Mouse (Mus musculus) adrenal gland, adult (tissue): ENCODE measurements at regions not wholly inside any gene's neighbourhood (a gene's known extent, or its start where the extent isn't known, plus 50 kb on each side); places are given as distances from the start of the nearest gene placed in this dataset.

Experiments
- DNase-seq, 2 experiments: peaks; one replicate each; pipeline ENCODE4 v3.0.0; 2022 to 2023; ENCODE audit warnings: low spot score in 1 of 2; ENCODE audit not compliant: inconsistent age in 2 of 2

DNA sequence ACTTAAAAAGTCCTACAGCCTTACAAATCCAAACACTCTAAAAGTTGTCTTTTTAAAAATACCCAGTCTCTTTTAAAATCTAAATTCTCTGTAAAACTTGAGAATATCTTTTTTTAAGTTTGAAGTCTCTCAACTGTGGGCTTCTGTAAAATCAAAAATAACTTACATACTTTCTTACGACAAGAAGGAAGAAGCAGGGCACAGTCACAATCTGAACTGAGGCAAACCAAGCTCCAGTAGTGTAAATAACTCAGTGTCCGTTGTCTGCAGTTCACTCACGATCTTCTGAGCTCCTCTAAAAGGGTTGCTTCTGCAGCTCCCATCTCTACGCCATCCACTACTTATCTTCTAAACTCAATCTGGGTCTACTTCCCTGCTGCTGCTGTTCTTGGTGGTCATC, 512.5 kb downstream of the Pdcd6ip start:
- DNase-seq, result no peak

DNA sequence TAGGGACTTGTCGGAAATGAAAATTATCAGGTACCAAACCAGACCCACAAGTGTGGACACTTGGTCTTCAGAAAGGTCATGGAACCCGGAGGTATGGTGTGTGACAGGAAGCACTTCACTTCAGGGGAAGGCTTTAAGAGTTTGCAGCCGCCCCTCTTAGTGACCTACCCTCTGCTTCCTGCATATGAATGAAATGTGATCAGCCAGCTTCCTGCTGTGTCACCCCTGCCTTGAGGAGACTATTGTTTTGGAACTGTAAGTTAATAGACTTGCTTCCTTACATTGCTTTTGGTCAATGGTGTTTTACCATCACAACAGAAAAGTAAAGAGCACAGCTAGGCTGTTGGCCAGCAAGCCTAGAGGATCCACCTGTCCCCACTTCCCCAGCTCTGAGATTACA, 515.3 kb downstream of the Pdcd6ip start:
- DNase-seq, result no peak

DNA sequence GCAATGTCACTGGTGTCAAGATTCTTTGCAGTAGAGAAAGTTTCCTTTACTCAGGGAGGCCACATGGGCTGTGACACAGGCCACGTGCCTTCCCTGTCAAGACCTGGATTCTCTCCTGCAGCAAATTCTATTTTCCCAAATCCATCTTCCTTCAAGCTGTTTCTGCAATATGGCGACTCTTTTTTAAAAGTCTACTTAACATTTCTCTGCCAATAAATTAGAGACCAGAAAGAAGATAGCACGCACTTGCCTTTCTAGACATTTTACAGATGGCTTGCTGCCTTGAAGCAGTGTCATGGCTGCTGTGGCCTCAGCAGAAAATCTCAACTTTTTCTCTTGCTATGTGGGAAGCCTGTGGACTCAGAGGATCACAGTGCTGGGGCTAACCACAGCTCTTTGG, 516.9 kb downstream of the Pdcd6ip start:
- no peak for DNase-seq

DNA sequence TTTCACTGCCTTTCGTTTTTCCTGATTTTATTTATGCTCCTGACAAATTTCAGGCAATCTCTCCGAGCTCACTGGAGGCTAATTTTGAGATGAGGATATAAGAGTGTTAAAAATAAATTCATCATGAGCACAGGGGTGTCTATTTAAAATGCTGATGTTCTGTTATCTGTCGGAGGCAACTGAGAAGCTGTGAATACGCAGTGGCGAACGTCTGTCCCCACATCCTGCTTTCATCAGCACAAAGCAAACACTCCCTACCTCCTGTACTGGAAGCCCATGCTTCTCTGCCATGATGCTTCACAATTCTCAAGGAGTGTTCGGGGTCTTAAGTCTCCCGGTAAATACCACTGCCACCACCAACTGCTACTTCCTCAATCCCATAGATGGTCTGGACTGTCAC, 526.9 kb downstream of the Pdcd6ip start:
- DNase-seq, result no peak

DNA sequence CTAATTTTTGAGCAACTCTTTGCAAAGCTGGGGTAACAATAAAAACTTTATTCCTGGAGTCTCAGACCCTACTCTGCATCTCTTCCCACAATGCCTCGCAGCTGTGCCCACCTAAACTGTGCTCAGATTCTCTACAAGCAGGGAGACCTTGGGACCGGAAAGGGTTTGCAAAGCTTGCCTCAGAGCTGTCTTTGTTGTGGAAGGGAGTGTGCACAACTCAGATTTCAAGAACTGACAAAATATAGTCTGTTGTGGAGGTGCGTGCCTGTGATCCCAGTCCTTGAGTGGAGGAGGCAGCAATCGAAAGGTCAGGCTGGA, 530.2 kb downstream of the Pdcd6ip start:
- DNase-seq, result no peak

DNA sequence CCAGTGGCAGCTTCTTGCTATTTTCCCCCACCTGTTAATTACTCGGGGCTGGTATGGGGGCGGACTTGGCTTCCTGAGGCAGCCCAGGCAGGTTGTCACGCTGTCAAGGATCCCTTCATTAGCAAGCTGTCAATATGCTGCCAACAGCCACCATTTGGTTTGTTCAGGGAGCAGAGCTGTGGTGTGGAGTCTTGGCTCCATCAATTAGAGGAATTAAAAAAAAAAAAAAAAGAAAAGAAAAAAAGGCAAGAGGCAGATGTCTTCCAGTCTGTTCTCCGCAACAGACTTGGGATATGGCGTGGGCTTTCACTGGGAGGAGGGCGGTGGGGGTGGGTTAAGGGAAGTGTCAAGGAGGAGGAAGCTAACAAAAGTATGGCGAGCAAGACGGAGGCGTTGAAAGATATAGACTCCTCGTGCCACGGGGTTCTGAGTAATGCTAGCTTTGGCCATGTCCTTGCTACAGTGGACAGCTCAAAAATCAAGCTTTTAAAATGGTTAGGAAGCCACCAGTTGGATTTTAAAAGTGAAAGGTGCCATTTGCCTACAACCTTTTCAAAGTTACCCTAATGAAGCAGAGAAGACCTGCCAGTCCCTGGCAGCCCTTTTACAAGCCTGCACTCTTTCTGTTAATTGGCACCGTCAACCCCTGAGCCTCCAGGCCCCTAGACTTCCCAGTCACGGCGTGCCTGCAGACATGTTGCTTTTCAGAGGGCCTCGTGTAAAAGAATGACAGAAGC, 530.7 kb downstream of the Pdcd6ip start:
- DNase-seq, result no peak

DNA sequence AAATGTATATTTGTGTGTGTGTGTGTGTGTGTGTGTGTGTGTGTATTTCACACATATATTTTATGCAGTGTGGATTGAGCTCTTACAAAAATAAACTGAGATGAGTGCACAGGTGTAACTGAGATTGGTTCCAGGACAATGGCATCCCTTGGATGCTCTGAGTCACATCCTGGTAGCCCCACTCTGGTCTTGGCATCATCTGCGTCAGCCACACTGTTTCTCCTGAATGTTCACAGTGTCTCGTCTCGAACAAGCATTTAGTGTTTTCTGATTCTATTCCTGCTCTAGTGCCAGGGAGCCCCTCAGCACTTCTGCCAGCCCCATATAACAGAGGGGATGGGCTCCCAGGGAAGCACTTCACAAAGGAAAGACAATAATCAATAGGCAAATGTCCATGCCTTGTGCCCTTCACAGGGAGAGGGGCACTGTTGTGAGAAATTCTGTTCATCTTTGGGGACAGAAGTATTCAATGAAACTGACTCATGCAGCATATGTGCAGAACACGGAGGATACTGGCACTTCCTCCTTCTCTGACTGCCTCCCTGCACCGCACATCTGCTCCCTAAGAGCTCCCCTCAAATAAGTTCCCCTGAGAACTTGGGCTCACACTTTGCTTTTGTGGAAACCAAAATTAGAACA, 536.2 kb downstream of the Pdcd6ip start:
- no peak for DNase-seq

DNA sequence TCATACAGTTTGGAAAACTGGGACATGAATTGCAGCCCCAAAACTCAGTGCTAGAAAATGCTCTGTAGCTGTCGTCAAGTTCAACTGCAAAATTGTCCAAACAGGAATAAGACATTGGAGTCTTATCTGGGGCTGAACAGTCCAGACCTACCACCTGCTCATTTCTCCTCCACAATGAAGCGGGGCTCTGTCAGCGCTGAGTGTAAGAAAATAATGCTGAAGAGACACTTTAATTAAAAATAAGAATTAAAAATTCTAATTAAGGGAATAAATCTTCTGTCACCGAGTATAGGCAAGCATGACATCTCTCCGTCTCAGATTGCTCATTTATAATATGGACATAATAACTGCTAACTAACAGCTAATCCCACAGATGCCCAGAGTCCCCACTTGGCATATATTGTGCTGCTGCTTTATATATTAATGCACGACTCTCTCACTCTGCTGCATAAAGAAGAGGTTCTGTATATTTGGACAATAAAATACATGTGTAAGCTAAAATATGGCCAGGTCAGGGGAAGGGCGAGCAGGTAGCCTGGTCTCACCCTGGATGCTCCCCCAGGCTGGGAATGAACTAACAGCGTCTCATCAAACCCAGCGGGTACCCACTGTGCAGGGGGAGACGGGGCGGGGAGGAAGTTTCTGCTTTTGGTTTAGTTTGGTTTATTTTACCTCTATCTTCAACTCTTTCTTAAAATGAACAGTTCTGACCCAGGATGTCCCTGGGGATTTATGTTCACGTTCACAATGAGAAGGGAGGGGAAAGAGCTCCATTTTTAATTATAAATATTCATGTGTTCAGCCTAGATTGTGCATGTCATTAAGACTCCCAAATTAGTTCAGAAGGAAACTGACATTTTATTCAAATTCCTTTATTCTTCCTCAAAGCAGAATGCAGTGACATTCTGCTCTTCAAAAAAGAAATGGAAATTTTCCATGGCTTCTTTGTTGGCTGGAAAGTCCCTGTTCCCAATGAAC, 544.9 kb downstream of the Pdcd6ip start:
- no peak for DNase-seq

DNA sequence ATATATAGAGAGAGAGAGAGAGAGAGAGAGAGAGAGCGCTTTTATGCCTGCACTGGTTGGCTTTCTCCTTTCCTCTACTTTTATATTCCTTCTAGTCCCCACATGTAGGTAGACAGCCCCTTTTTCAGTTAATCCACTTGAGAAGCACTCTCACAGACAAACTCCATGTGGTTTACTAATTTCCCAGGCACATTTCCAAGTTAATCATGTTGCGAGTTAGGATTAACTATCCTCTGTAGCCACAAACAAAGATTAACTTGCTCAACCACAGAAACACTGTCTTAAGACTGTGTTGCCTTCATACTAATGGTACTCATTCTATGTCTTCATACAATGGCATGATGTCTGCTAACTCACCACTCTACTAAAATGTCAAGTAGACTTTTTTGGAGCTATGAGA, 548.0 kb downstream of the Pdcd6ip start:
- DNase-seq, result no peak

DNA sequence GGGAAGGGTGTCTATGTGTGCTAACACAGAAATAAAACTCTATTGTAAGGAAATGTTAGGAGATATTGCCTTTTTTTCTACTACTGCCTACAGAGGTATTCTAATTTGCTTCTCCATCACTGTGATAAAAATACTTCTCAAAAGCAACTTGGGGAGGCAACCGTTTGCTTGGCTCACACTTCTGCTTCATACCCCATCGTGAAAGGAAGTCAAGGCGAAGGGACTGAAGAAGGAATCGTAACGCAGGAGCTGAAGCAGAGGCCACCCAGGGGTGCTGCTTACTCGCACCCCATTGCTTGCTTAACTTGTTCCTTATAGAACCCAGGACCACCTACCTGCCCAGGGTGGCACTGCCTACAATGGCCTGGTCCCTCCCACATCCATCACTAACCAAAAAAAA, 550.0 kb downstream of the Pdcd6ip start:
- DNase-seq, result no peak

DNA sequence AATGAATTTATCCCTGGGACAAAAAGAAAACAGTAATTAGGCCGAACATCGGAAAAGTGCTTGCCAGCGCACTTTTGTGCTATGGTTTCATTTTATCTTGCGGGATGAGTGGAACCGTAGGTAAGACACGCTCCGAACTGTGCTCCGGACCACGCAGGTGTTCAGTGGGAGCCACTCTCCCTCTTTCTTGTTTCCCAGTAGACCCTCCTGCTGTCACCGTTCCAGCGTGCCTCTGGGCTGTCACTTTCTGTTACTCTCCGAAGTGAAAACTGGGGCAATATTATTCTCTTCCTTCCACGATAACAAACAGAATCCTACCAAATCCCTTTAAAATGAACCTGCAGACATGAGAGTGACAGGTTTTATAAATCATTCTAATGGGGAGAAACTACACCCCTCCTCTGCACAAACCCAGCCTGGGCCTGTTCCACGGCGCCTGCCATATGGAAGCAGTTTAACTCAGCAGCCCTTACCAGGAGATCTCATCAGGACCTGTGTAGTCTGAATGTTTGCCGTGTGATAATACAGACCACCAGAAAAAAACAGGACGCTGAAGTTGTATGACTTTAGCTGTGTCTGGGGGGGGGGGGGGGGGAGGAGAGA, 550.5 kb downstream of the Pdcd6ip start:
- DNase-seq, result no peak

DNA sequence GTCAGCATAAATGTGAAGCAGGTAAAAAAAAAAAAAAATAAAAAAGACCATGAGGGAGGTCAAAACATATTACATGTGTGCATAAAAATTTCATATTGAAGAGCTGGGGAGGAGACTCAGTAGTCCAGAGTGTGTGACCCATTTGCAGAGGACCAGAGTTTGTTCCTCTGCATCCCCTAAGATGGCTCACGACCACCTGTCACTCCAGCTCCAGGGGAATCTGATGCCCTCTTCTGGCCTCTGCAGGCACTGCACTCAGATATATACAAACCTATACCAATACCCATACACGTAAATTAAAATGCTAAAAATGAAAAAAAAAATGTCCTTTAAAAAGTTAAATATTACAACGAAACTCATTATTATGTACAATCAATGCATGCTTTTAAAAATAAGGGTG, 551.4 kb downstream of the Pdcd6ip start:
- DNase-seq, result no peak

DNA sequence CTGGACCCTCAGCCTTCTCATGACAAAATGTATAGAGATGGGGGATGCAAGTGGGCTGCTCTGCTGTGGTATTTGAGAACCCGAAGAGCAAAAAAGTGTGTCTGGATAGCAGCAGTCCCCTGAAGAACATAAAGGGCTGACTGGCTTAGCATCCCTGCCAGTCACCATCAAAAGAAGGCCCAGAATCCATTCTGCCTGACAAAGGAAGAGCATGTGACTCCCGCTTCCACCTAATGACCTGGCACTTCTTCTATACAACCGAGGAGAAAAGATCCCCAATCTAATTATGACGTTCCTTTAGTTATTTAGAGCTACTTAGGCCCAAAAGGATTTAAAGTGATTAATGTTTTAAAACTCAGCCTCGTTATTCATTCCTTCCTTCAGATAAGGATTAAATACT, 559.0 kb downstream of the Pdcd6ip start:
- no peak for DNase-seq

DNA sequence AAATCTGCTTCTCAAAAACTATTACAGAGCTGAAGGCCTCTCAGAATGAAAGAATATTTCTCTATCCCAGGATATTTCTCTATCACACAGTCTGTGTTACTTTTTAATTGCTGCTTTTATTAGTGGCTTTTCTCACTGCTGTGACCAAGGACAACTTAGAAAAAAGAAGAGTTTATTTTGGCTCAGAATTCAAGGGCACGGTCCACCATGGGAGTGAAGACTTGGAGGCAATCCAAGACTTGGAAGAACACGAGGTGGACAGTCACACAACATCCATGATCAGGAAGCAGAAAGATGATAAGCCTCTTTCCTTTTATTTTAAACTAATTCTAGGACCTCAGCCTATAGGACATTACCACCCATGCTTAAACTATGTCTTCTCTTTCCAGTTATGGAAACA, 561.5 kb downstream of the Pdcd6ip start:
- peak; percentile 16 to 71 for DNase-seq

DNA sequence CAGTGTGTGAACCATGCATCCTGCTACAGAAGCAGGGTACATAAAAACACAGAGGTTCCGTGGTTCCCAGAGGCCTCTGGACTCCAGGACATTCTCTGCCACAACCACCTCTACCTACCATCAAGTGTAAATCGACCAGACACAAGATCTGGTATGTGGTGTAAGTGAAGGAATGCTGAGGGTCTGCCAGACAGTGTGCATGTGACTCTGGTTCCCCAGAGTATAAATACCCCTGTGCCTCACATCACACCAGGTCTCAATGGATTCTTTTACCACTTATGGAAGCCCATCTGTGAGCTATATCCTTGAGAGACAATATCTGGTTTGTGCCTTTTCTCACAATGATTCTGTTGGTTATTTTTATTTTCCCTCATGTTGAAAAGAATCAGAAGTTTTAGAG, 563.0 kb downstream of the Pdcd6ip start:
- no peak for DNase-seq

DNA sequence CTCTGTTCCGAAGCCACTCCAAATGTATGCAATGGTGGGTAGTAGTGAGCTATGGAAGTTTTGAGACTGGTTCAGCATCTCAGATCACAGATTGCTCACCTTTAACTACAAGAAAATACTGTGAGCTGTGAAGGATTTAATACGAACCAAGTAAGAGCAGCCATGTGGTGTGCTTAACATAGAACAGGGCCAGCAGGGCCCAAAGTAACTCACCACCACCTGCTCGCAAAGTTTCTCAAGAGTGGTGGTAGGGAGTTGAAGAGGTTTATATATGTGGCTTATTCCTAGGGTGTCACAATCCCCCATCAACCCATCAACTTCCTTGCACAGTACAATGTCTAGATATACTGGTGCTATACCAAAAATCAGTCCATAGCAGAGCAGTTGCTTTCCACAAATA, 573.4 kb downstream of the Pdcd6ip start:
- DNase-seq, result no peak

DNA sequence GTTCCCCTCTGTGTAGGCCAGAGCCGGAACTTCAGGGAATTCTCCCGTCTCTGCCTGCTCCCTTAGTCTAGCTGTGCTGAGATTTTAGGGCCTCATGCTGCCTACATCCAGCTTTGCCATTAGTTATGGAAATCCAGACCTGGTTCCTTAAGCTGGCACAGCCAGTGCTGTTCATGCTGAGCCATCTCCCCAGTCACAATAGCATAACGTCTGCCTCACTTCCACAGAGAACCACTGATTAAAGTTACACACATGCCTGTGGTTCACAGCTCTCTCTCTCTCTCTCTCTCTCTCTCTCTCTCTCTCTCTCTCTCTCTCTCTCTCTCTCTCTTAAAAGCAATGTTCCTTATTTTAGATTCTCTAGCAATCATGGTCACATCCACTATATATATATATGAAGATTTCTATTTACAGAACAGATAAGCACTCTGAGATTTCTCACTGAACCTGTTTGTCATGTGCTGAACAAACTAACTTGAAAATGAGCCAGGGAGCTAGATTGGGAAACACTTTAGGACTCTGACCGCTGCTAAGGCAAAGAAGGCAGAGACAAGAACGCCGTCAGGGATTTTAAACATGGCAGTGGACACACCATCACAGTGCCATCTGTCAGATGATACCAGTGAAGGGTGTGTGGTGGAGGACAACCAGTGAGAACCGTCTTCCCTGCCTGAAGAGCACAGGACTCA, 584.9 kb downstream of the Pdcd6ip start:
- no peak for DNase-seq

DNA sequence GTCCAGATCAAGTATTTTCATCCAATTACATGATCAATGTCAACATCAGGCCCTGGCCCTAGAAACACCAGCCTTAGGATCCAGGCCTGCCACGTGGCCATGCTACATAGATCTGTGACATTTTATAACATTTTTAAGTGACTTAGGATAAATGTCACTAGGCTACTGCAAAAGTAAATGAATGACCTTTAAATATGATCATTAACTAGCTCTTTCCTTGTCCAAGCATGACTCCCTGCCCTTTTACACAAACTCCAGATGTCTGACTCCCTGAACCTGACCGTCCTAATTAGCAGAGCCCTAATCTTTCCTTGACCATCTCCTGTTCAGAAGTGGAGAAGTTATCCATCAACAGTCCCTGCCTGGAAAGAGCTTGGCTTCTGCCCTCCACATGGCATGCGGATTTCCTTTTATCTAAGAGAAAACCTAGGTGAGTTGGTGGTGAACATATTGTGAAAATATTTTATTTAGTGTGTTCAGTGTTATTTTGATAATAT, 585.8 kb downstream of the Pdcd6ip start:
- no peak for DNase-seq

DNA sequence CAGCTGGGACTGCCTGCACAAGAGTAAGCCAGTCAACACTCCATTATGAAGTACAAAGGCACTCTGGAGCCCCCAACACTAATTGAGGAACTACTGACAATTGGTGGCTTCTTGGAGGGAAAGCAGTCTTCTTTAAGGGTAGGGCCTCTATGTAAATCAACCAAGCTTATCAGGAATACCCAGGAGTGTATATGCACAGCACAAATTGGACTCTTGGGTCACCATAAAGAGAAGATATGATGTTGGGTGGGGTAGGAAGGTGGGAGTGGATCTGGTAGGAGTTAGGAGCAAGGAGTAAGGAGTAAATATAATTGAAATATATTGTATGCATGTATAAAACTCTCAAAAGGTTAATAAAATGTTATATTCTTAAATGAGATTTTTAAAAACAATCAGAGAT, 587.7 kb downstream of the Pdcd6ip start:
- no peak for DNase-seq

DNA sequence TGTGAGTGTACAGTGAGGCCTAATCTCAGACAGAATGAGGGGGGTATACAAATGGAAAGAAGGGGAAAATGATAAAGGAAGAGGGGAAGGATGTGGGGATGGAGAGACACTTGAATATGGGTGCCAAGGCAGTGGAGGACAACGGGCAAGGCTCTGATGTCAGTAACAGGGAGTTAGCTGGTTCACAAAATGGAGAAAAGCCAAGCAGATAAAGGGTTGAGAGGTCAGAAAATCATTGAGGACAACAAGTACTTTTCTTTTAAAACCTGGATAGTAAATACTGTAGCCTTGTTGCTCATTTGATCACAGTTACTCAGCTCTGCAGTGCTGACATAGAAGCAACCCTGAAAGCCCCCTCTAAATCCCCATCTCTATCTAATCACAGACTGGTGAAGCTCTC, 588.3 kb downstream of the Pdcd6ip start:
- no peak for DNase-seq

DNA sequence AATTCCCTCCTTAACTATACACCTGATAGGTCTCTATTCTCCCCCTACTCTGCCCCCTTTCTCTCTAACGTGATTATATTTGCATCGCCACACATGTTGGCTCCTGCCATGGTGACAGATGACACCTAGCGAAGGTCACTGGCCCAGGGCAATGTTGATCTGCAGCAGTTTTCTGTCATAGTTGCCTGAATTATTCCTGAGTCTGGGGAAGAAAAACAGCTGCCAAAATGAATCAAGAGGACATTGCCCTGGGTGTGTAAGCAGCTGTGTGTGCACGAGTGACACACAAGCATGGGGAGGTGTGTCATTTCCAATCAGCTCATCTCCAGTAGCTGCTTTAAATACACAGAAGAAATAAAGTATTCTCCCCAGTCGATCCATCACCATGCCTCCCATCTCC, 592.5 kb downstream of the Pdcd6ip start:
- DNase-seq, result no peak
